Mouse (Mus musculus): ENCODE measurements around the gene Atg4a-ps. TPM values are rescaled to one million over a fixed set of nuclear protein-coding genes. Genes with fewer than 3 reads are reported as not detected.
A peak's percentile ranks its signal among the peaks of the same experiment; 100 is the strongest.
"Not testable (repeated sequence)": the region's sequence is repeated elsewhere in the genome, so short reads cannot be mapped to it uniquely, and the experiment has no call there.

The Atg4a-ps gene
- polyA plus RNA-seq (2015; fragmentation: Nextera tagmentation; extraction: Ambion mirVana), result 0.13 TPM in 1 of 2 replicates, not detected in the other

- H3K9ac ChIP-seq; H3K36me3 ChIP-seq; H3K4me2 ChIP-seq; H3K9me3 ChIP-seq (replicated peaks); H3K27me3 ChIP-seq; ATAC-seq (replicated peaks; ENCODE audit: low FRiP score); H3K27ac ChIP-seq; H3K4me3 ChIP-seq (replicated peaks); H3K4me1 ChIP-seq: not testable (repeated sequence)
- 90% methylated on average over 2 of the region's 2 CpGs for WGBS
These were observed at the start of gene Atg4a-ps for GRCm38 (mm10) chr3:103645968-103646367. Atg4a-ps (minus strand) TSS chr3:103646068.

- H3K4me1 ChIP-seq, result no peaks in the 10 kb centered on the region
- H3K4me3 ChIP-seq (replicated peaks), result no peak overlapping the region
- no peak for ATAC-seq (replicated peaks; ENCODE audit: low FRiP score)
- whole genome bisulfite sequencing, result 63% methylated on average over 3 of the region's 3 CpGs
- H3K27ac ChIP-seq, result no peak overlapping the region
- H3K9me3 ChIP-seq (replicated peaks), result no peaks in the 10 kb centered on the region
- H3K36me3 ChIP-seq, result no peaks in the 10 kb centered on the region
- no peak overlapping the region for H3K4me2 ChIP-seq
- H3K27me3 ChIP-seq, result no peaks in the 10 kb centered on the region
- H3K9ac ChIP-seq, result no peak overlapping the region
These were observed 49.7 kb upstream of the Atg4a-ps start for GRCm38 (mm10) chr3:103695556-103695955.

GRCm38 (mm10) chr3:103690506-103690905, 44.6 kb upstream of the Atg4a-ps start:
- no peaks in the 10 kb centered on the region for H3K27me3 ChIP-seq
- no peaks in the 10 kb centered on the region for H3K4me1 ChIP-seq
- 79% methylated on average over 3 of the region's 3 CpGs for WGBS
- no peak overlapping the region for H3K9ac ChIP-seq
- no peak overlapping the region for H3K27ac ChIP-seq
- no peak for ATAC-seq (replicated peaks; ENCODE audit: low FRiP score)
- no peak overlapping the region for H3K4me2 ChIP-seq
- H3K9me3 ChIP-seq (replicated peaks), result no peaks in the 10 kb centered on the region
- no peak overlapping the region for H3K4me3 ChIP-seq (replicated peaks)
- H3K36me3 ChIP-seq, result no peaks in the 10 kb centered on the region

- no peak overlapping the region for H3K9ac ChIP-seq
- H3K27me3 ChIP-seq, result peaks cover 7% of the 10 kb centered on the region; the same call in 1 of the 2 replicates
- ATAC-seq (replicated peaks; ENCODE audit: low FRiP score), result no peak
- no peak overlapping the region for H3K27ac ChIP-seq
- H3K4me2 ChIP-seq, result no peak overlapping the region
- 91% methylated on average over 1 of the region's 1 CpGs for WGBS
- H3K36me3 ChIP-seq, result no peaks in the 10 kb centered on the region
- H3K9me3 ChIP-seq (replicated peaks), result no peaks in the 10 kb centered on the region
- H3K4me3 ChIP-seq (replicated peaks), result no peak overlapping the region
- no peaks in the 10 kb centered on the region for H3K4me1 ChIP-seq
These were observed 43.2 kb upstream of the Atg4a-ps start for GRCm38 (mm10) chr3:103689043-103689442.

GRCm38 (mm10) chr3:103683966-103684319, 38.1 kb upstream of the Atg4a-ps start:
- H3K4me3 ChIP-seq (replicated peaks), result no peak overlapping the region
- WGBS, result 21% methylated on average over 5 of the region's 5 CpGs

GRCm38 (mm10) chr3:103683234-103683965, 37.5 kb upstream of the Atg4a-ps start:
- Histone ChIP-seq H3K4me1 (peaks cover 20% of the 10 kb centered on the region), H3K27ac (no peak overlapping the region), H3K9me3 (replicated peaks) (no peaks in the 10 kb centered on the region), H3K27me3 (peaks cover 8% of the 10 kb centered on the region; the same call in 1 of the 2 replicates), H3K4me2 (peak overlapping the region; percentile 49), H3K36me3 (no peaks in the 10 kb centered on the region), H3K9ac (no peak overlapping the region), H3K4me3 (replicated peaks) (peak overlapping the region; percentile 12; the same call in 1 of the 2 replicates)
- ATAC-seq (replicated peaks; ENCODE audit: low FRiP score), result peak; percentile 52; the same call in 1 of the 2 replicates
- 3% methylated on average over 21 of the region's 21 CpGs for WGBS

More at GRCm38 (mm10) chr3:103683966-103684319, 38.1 kb upstream of the Atg4a-ps start:
- Histone ChIP-seq H3K4me1 (peaks cover 20% of the 10 kb centered on the region), H3K27ac (no peak overlapping the region), H3K9me3 (replicated peaks) (no peaks in the 10 kb centered on the region), H3K4me2 (no peak overlapping the region; the same call in 1 of the 2 replicates), H3K27me3 (peaks cover 8% of the 10 kb centered on the region; the same call in 1 of the 2 replicates), H3K36me3 (no peaks in the 10 kb centered on the region), H3K9ac (no peak overlapping the region)
- ATAC-seq (replicated peaks; ENCODE audit: low FRiP score), result no peak

GRCm38 (mm10) chr3:103682473-103682872, 36.6 kb upstream of the Atg4a-ps start:
- H3K4me2 ChIP-seq, result no peak overlapping the region
- H3K9me3 ChIP-seq (replicated peaks), result no peaks in the 10 kb centered on the region

GRCm38 (mm10) chr3:103678811-103679210, 32.9 kb upstream of the Atg4a-ps start:
- Histone ChIP-seq H3K36me3 (no peaks in the 10 kb centered on the region), H3K9me3 (replicated peaks) (no peaks in the 10 kb centered on the region), H3K4me2 (no peak overlapping the region), H3K27ac (no peak overlapping the region), H3K4me3 (replicated peaks) (no peak overlapping the region), H3K27me3 (no peaks in the 10 kb centered on the region), H3K4me1 (peaks cover 19% of the 10 kb centered on the region), H3K9ac (no peak overlapping the region)
- ATAC-seq (replicated peaks; ENCODE audit: low FRiP score), result no peak
- WGBS, result 13% methylated on average over 6 of the region's 6 CpGs

More at GRCm38 (mm10) chr3:103682473-103682872, 36.6 kb upstream of the Atg4a-ps start:
- ATAC-seq (replicated peaks; ENCODE audit: low FRiP score), result peak; percentile 50; the same call in 1 of the 2 replicates
- no peak overlapping the region for H3K4me3 ChIP-seq (replicated peaks)
- H3K36me3 ChIP-seq, result no peaks in the 10 kb centered on the region
- no peak overlapping the region for H3K27ac ChIP-seq
- peaks cover 8% of the 10 kb centered on the region; the same call in 1 of the 2 replicates for H3K27me3 ChIP-seq
- peaks cover 20% of the 10 kb centered on the region for H3K4me1 ChIP-seq
- WGBS, result 20% methylated on average over 4 of the region's 4 CpGs
- no peak overlapping the region for H3K9ac ChIP-seq

GRCm38 (mm10) chr3:103672716-103673115, 26.8 kb upstream of the Atg4a-ps start:
- Histone ChIP-seq H3K27ac (no peak overlapping the region), H3K36me3 (no peaks in the 10 kb centered on the region), H3K27me3 (no peaks in the 10 kb centered on the region), H3K4me3 (replicated peaks) (no peak overlapping the region), H3K9me3 (replicated peaks) (no peaks in the 10 kb centered on the region), H3K9ac (no peak overlapping the region), H3K4me1 (no peaks in the 10 kb centered on the region), H3K4me2 (no peak overlapping the region)
- no peak for ATAC-seq (replicated peaks; ENCODE audit: low FRiP score)
- WGBS, result 30% methylated on average over 7 of the region's 7 CpGs

- no peak overlapping the region for H3K9ac ChIP-seq
- no peaks in the 10 kb centered on the region for H3K27me3 ChIP-seq
- no peak overlapping the region for H3K4me2 ChIP-seq
- H3K4me3 ChIP-seq (replicated peaks), result no peak overlapping the region
- ATAC-seq (replicated peaks; ENCODE audit: low FRiP score), result no peak
- H3K4me1 ChIP-seq, result no peaks in the 10 kb centered on the region
- no peaks in the 10 kb centered on the region for H3K9me3 ChIP-seq (replicated peaks)
- no peaks in the 10 kb centered on the region for H3K36me3 ChIP-seq
- WGBS, result 78% methylated on average over 4 of the region's 4 CpGs
- no peak overlapping the region for H3K27ac ChIP-seq
These were observed 26.2 kb upstream of the Atg4a-ps start for GRCm38 (mm10) chr3:103672113-103672512.

GRCm38 (mm10) chr3:103663385-103663784, 17.5 kb upstream of the Atg4a-ps start:
- Histone ChIP-seq H3K36me3 (no peaks in the 10 kb centered on the region), H3K4me1 (0 out of 2 replicates have a peak, but pooled peaks cover 2% of the 10 kb centered on the region), H3K9ac (no peak overlapping the region), H3K27ac (no peak overlapping the region), H3K4me2 (no peak overlapping the region), H3K9me3 (replicated peaks) (no peaks in the 10 kb centered on the region; the same call in 1 of the 2 replicates), H3K4me3 (replicated peaks) (no peak overlapping the region), H3K27me3 (no peaks in the 10 kb centered on the region)
- WGBS, result 95% methylated on average over 3 of the region's 3 CpGs
- ATAC-seq (replicated peaks; ENCODE audit: low FRiP score), result no peak

- Histone ChIP-seq H3K36me3 (no peaks in the 10 kb centered on the region), H3K27ac (no peak overlapping the region), H3K4me3 (replicated peaks) (no peak overlapping the region), H3K4me1 (0 out of 2 replicates have a peak, but pooled peaks cover 2% of the 10 kb centered on the region), H3K4me2 (no peak overlapping the region), H3K27me3 (no peaks in the 10 kb centered on the region), H3K9me3 (replicated peaks) (no peaks in the 10 kb centered on the region), H3K9ac (no peak overlapping the region)
- 86% methylated on average over 8 of the region's 8 CpGs for WGBS
- no peak for ATAC-seq (replicated peaks; ENCODE audit: low FRiP score)
These were observed 15.8 kb upstream of the Atg4a-ps start for GRCm38 (mm10) chr3:103661714-103662113.
